Mouse (Mus musculus) ES-E14 (cell line): ENCODE measurements around the gene Pyroxd1.

Experiments used
- ZC3H11A ChIP-seq: IDR thresholded peaks from 2 replicates; pipeline ENCODE4 v1.6.1; 2012; ENCODE audit warnings: low read depth, mild to moderate bottlenecking, inconsistent platforms, low read length, borderline replicate concordance
- ZNF384 ChIP-seq: IDR thresholded peaks from 2 replicates; pipeline ENCODE4 v1.6.1; 2012; ENCODE audit warnings: low read depth, low read length, inconsistent platforms

DNA sequence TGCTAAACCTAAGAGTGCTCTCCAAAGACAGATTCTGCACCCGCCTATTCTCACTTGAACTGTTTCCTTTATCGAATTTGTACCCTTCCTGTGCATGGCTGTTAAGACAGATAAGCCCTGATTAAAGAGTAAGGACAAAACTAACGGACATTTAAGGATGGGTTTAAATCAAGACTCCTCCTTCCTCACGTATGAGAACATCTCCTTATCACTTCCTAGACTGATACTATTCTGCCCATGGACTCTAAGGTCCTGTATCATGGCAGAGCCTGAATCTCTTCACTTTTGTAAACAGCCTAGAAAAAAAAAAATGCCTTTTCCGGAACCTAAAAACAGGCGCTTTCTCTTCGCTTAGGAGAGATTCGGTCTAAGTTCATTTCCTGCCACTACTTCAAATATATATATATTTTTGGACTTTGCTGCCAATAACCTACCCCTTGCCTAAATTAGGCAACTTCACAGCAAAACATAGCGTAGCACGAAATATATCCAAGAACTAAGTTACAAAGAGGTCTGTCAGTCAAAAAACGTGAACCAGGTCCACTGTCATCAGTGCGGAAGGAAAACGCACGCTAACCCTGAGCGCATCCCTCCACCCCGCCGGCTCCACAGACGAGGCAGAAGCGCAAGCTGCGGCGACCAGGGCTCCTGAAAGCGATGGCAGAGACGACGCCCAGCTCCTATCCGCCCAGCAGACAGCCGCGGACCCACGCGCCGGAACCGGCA is 41.0 kb downstream of the Pyroxd1 start:
- TF ChIP-seq ZNF384 (no peak), ZC3H11A (no peak)
